Mouse (Mus musculus): ENCODE measurements around the gene Upk3a. TPM values are rescaled to one million over a fixed set of nuclear protein-coding genes. Genes with fewer than 3 reads are reported as not detected.

Gene Upk3a
- polyA plus RNA-seq, 1 experiment from 2014 or later: 0.47 TPM

GRCm38 (mm10) chr15:85063421-85063820 lies 46.5 kb downstream of the Upk3a start:
- WGBS: 82% methylated on average over 2 of the region's 2 CpGs
- Histone ChIP-seq H3K36me3 (ENCODE audit: control insufficient read depth, insufficient read depth) (peaks cover 14% of the 10 kb centered on the region; the same call in 1 of the 2 replicates), H3K27ac (ENCODE audit: low read length) (no peak overlapping the region), H3K9ac (ENCODE audit: low read length) (no peak overlapping the region), H3K27me3 (ENCODE audit: control insufficient read depth, insufficient read depth, low read length) (no peaks in the 10 kb centered on the region), H3K9me3 (replicated peaks; ENCODE audit: control insufficient read depth, low read length) (no peaks in the 10 kb centered on the region), H3K4me2 (ENCODE audit: low read depth, low read length) (no peak overlapping the region), H3K4me3 (ENCODE audit: low read length) (no peak overlapping the region), H3K4me1 (ENCODE audit: control insufficient read depth, insufficient read depth, low read length) (no peaks in the 10 kb centered on the region)
- no peak for ATAC-seq (replicated peaks; ENCODE audit: extremely low read depth, insufficient read depth, low FRiP score)

- ATAC-seq (replicated peaks; ENCODE audit: extremely low read depth, insufficient read depth, low FRiP score): no peak
- Histone ChIP-seq H3K27ac (ENCODE audit: low read length) (no peak overlapping the region), H3K36me3 (ENCODE audit: control insufficient read depth, insufficient read depth) (no peaks in the 10 kb centered on the region), H3K4me3 (ENCODE audit: low read length) (no peak overlapping the region), H3K9ac (ENCODE audit: low read length) (no peak overlapping the region), H3K4me1 (ENCODE audit: control insufficient read depth, insufficient read depth, low read length) (no peaks in the 10 kb centered on the region), H3K9me3 (replicated peaks; ENCODE audit: control insufficient read depth, low read length) (no peaks in the 10 kb centered on the region), H3K4me2 (ENCODE audit: low read depth, low read length) (no peak overlapping the region), H3K27me3 (ENCODE audit: control insufficient read depth, insufficient read depth, low read length) (no peaks in the 10 kb centered on the region)
- 20% methylated on average over 2 of the region's 2 CpGs for WGBS
Measured at GRCm38 (mm10) chr15:85070561-85070960, 53.6 kb downstream of the Upk3a start.

Other genes starting within 250 kb of the Upk3a start
- gene Phf21b, start 161.1 kb upstream of the Upk3a start, polyA plus RNA-seq (2015; fragmentation: Nextera tagmentation; extraction: Ambion mirVana): 0.05 and 0.55 TPM in 2 replicates
- gene Gm29666, start 97.1 kb upstream of the Upk3a start, polyA plus RNA-seq (2015; fragmentation: Nextera tagmentation; extraction: Ambion mirVana): 0.52 and 0.56 TPM in 2 replicates
- gene Nup50, start 93.7 kb upstream of the Upk3a start, polyA plus RNA-seq (2015; fragmentation: Nextera tagmentation; extraction: Ambion mirVana): 18.7 and 20.6 TPM in 2 replicates
- 4.3 and 4.4 TPM in 2 replicates for gene 5031439G07Rik, start 28.6 kb upstream of the Upk3a start, polyA plus RNA-seq (2015; fragmentation: Nextera tagmentation; extraction: Ambion mirVana)
- gene Fam118a, start 11.8 kb downstream of the Upk3a start, polyA plus RNA-seq (2015; fragmentation: Nextera tagmentation; extraction: Ambion mirVana): 17.0 and 18.2 TPM in 2 replicates
- 0.07 and 0.08 TPM in 2 replicates for gene Smc1b, start 114.8 kb downstream of the Upk3a start, polyA plus RNA-seq (2015; fragmentation: Nextera tagmentation; extraction: Ambion mirVana)
- gene Ribc2, start 114.9 kb downstream of the Upk3a start, polyA plus RNA-seq (2015; fragmentation: Nextera tagmentation; extraction: Ambion mirVana): 0.20 and 0.29 TPM in 2 replicates
- 109 and 124 TPM in 2 replicates for gene Fbln1, start 188.8 kb downstream of the Upk3a start, polyA plus RNA-seq (2015; fragmentation: Nextera tagmentation; extraction: Ambion mirVana)

Measured in heart, embryonic 16.5 days (tissue).